Mouse (Mus musculus) neural tube, embryonic 11.5 days (tissue): ENCODE measurements at regions not wholly inside any gene's neighbourhood (a gene's known extent, or its start where the extent isn't known, plus 50 kb on each side); places are given as distances from the start of the nearest gene placed in this dataset.

Source experiments
- ATAC-seq: fragments of 200-750 bp; cut with Nextera tagmentation; 2 replicates; pipeline ENCODE4 v1.8.0; 2017; ENCODE audit warnings: moderate number of reproducible peaks, mild to moderate bottlenecking, moderate TSS enrichment, moderate library complexity; ENCODE audit not compliant: insufficient read depth, low FRiP score, low TSS enrichment
- DNase-seq: peaks from one replicate; pipeline ENCODE4 v3.0.0-alpha.2; 2015; ENCODE audit warnings: low spot score
- H3K27ac ChIP-seq: fragments of 300-500 bp; sonication (generic); 2 replicates; pipeline ENCODE4 v1.5.1; 2014; ENCODE audit warnings: low read depth, mild to moderate bottlenecking, low read length
- H3K27me3 ChIP-seq: fragments of 300-500 bp; sonication (generic); 2 replicates; pipeline ENCODE4 v1.6.1; 2014; ENCODE audit warnings: mild to moderate bottlenecking, low read length, mixed read lengths; ENCODE audit not compliant: control insufficient read depth, insufficient read depth
- H3K36me3 ChIP-seq: fragments of 300-500 bp; sonication (generic); 2 replicates; pipeline ENCODE4 v1.6.1; 2014; ENCODE audit warnings: mild to moderate bottlenecking, low read length, moderate library complexity, mixed read lengths; ENCODE audit not compliant: control insufficient read depth, insufficient read depth
- H3K4me1 ChIP-seq: fragments of 300-500 bp; sonication (generic); 2 replicates; pipeline ENCODE4 v1.6.1; 2014; ENCODE audit warnings: low read length, mixed read lengths; ENCODE audit not compliant: control insufficient read depth, insufficient read depth
- H3K4me2 ChIP-seq: fragments of 300-500 bp; sonication (generic); 2 replicates; pipeline ENCODE4 v1.6.1; 2014; ENCODE audit warnings: low read depth, mild to moderate bottlenecking, moderate library complexity
- H3K4me3 ChIP-seq: fragments of 300-500 bp; sonication (generic); 2 replicates; pipeline ENCODE4 v1.5.1; 2014; ENCODE audit warnings: low read depth, low read length
- H3K9ac ChIP-seq: fragments of 300-500 bp; sonication (generic); 2 replicates; pipeline ENCODE4 v1.6.1; 2014; ENCODE audit warnings: mild to moderate bottlenecking, low read length
- H3K9me3 ChIP-seq: fragments of 300-500 bp; sonication (generic); 2 replicates; pipeline ENCODE4 v1.6.1; 2016; ENCODE audit warnings: low read length; ENCODE audit not compliant: control insufficient read depth
- WGBS: fragments of 180-500 bp; shearing (Covaris S2); extraction: QIAGEN DNeasy Blood & Tissue Kit; methylation state at CpG from one replicate; pipeline ENCODE4 v1.1.7; 2014; 5-methylcytosine and 5-hydroxymethylcytosine counted together

DNA sequence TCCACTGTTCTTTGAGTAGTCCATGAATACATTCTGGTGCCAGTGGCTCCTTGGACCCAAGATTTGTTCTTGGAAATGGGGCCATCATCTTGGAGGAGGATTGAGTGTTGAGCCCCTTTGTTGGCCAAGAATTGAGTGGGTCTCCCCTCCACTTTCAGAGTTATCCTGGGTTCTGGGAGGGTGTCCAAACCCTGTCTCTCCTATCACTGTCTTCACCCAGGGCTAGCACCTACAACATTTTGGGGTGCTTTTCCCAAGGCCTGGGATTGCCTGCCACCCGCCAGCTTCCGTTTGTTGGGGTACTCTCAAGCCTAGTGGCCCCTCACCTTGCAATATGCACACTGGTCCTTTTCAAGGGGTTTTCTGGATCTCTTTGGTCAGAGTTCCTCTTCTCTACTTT, 568.8 kb upstream of the Tbl1xr1 start:
- DNase-seq (no peak), ATAC-seq (no peak)
- H3K4me3 ChIP-seq, result no peak overlapping the region
- peaks cover 10% of the 10 kb centered on the region for H3K9me3 ChIP-seq
- no peaks in the 10 kb centered on the region for H3K27me3 ChIP-seq
- H3K36me3 ChIP-seq, result no peaks in the 10 kb centered on the region
- H3K4me2 ChIP-seq, result no peak overlapping the region
- 98% methylated on average over 2 of the region's 2 CpGs for WGBS
- no peaks in the 10 kb centered on the region for H3K4me1 ChIP-seq
- no peak overlapping the region for H3K9ac ChIP-seq
- no peak overlapping the region for H3K27ac ChIP-seq

- H3K4me3 ChIP-seq, result no peak overlapping the region
- no peak overlapping the region for H3K27ac ChIP-seq
- no peak for ATAC-seq
- H3K36me3 ChIP-seq, result no peaks in the 10 kb centered on the region
- no peak overlapping the region for H3K9ac ChIP-seq
- 77% methylated on average over 4 of the region's 4 CpGs for WGBS
- H3K4me2 ChIP-seq, result no peak overlapping the region
- H3K4me1 ChIP-seq, result no peaks in the 10 kb centered on the region
- no peak for DNase-seq
- no peaks in the 10 kb centered on the region for H3K27me3 ChIP-seq
- peaks cover 10% of the 10 kb centered on the region for H3K9me3 ChIP-seq
Observed at GRCm38 (mm10) chr3:21512081-21512480, 564.4 kb upstream of the Tbl1xr1 start.

GRCm38 (mm10) chr3:21524426-21524937, 552.0 kb upstream of the Tbl1xr1 start:
- no peak overlapping the region for H3K9ac ChIP-seq
- no peak for DNase-seq
- no peak for ATAC-seq
- 44% methylated on average over 1 of the region's 1 CpGs for WGBS
- no peaks in the 10 kb centered on the region for H3K36me3 ChIP-seq
- no peak overlapping the region for H3K4me3 ChIP-seq
- H3K4me1 ChIP-seq, result no peaks in the 10 kb centered on the region
- H3K27me3 ChIP-seq, result no peaks in the 10 kb centered on the region
- H3K4me2 ChIP-seq, result no peak overlapping the region
- no peak overlapping the region for H3K27ac ChIP-seq
- no peaks in the 10 kb centered on the region for H3K9me3 ChIP-seq

DNA sequence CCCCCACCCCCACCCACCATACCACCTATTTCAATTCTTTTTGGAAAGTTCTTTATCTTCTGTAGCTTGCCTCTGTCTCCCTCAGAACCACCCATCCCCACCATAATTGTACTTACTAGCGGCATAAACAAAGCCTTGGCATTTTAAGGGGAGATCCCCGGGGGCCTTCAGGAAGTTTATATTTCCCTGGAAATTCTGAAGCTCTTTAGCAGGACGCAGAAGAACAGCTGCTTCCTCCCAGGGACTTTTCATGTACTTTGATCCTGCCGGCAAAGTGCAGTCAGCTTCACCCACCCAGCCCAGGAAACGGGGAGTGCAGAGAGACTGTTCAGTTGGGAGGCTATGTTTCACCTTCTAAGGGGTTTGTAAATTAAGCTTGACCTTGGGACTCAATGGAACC, 545.6 kb upstream of the Tbl1xr1 start:
- H3K9me3 ChIP-seq, result no peaks in the 10 kb centered on the region
- no peaks in the 10 kb centered on the region for H3K4me1 ChIP-seq
- H3K36me3 ChIP-seq, result no peaks in the 10 kb centered on the region
- 47% methylated on average over 5 of the region's 5 CpGs for WGBS
- DNase-seq, result no peak
- H3K27me3 ChIP-seq, result no peaks in the 10 kb centered on the region
- H3K4me3 ChIP-seq, result no peak overlapping the region
- H3K27ac ChIP-seq, result no peak overlapping the region
- H3K9ac ChIP-seq, result no peak overlapping the region
- ATAC-seq, result no peak
- H3K4me2 ChIP-seq, result no peak overlapping the region

DNA sequence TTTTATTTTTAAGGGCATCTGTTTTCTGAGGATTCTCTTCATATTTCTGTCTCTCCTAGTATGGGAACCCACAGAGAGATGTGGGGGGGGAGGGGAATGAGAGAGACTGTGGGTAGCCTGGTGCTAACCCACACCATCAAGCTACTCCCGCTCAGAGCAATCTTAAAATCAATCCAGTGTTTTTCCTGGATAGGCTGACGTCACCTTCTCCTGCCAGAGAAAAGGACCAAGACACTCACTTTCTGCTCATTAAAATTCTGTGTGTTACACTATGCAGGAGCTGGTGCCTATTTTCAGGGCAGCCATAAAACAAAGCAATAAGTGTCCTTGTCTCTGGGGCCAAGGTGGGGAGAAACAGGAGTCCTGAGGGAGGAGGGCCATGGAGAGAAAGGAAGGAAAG, 537.3 kb upstream of the Tbl1xr1 start:
- no peaks in the 10 kb centered on the region for H3K9me3 ChIP-seq
- 74% methylated on average over 2 of the region's 2 CpGs for WGBS
- H3K4me1 ChIP-seq, result no peaks in the 10 kb centered on the region
- H3K36me3 ChIP-seq, result no peaks in the 10 kb centered on the region
- H3K27ac ChIP-seq, result no peak overlapping the region
- H3K4me2 ChIP-seq, result no peak overlapping the region
- H3K27me3 ChIP-seq, result no peaks in the 10 kb centered on the region
- ATAC-seq (no peak), DNase-seq (no peak)
- no peak overlapping the region for H3K4me3 ChIP-seq
- H3K9ac ChIP-seq, result no peak overlapping the region

DNA sequence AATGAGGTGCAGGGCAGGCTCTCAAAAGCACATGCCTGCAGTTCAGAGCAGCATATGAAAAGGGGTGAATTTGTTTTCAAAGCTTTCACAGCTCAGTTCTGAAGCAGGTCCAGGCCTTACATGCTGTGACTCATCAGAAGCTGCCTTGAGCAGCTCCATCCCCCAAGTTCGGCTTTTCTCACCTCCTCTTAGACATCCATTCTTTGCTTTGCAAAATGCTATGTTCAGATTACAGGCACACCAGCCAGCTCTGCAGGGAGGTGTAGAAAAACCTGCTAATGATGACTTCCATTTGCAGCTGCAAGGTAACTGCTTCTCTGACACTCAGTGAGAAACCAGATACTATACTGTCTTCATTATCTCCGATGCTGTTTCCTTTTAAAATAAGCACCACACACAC, 532.0 kb upstream of the Tbl1xr1 start:
- ATAC-seq, result no peak
- Histone ChIP-seq H3K9me3 (no peaks in the 10 kb centered on the region), H3K4me1 (peaks cover 6% of the 10 kb centered on the region), H3K27me3 (no peaks in the 10 kb centered on the region), H3K36me3 (no peaks in the 10 kb centered on the region), H3K9ac (no peak overlapping the region), H3K27ac (no peak overlapping the region), H3K4me2 (no peak overlapping the region), H3K4me3 (no peak overlapping the region)
- 66% methylated on average over 2 of the region's 2 CpGs for WGBS
- DNase-seq, result no peak

- WGBS, result 21% methylated on average over 5 of the region's 5 CpGs
Observed at GRCm38 (mm10) chr3:21545156-21545893, 531.1 kb upstream of the Tbl1xr1 start.

DNA sequence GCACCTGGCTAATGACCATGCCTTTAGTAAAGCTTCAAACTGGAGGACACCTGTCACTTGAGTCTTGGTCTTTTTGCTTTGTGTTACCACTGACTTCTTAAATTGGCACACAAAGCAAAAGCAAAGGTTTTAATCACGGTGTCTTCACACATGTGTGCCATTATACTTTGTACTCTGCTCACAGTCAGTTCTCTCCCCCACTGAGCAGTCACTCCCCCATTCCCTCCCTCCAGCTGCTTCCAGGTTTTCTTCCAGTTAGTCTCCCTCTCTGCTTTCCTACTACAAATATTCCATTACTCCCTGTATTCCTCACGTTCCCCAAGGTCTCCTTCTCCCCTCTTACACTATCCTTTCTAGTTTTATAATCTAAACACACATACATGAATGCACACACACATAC, 530.0 kb upstream of the Tbl1xr1 start:
- Histone ChIP-seq H3K4me2 (no peak overlapping the region), H3K27ac (no peak overlapping the region), H3K9ac (no peak overlapping the region), H3K4me1 (peaks cover 6% of the 10 kb centered on the region), H3K4me3 (no peak overlapping the region), H3K36me3 (no peaks in the 10 kb centered on the region), H3K27me3 (no peaks in the 10 kb centered on the region), H3K9me3 (no peaks in the 10 kb centered on the region)
- WGBS, result 50% methylated on average over 2 of the region's 2 CpGs
- DNase-seq (no peak), ATAC-seq (no peak)

More at GRCm38 (mm10) chr3:21545156-21545893, 531.1 kb upstream of the Tbl1xr1 start:
- no peaks in the 10 kb centered on the region for H3K9me3 ChIP-seq
- H3K9ac ChIP-seq, result no peak overlapping the region
- peaks cover 6% of the 10 kb centered on the region for H3K4me1 ChIP-seq
- H3K4me3 ChIP-seq, result no peak overlapping the region
- ATAC-seq (no peak), DNase-seq (no peak)
- H3K27me3 ChIP-seq, result no peaks in the 10 kb centered on the region
- H3K4me2 ChIP-seq, result no peak overlapping the region
- no peaks in the 10 kb centered on the region for H3K36me3 ChIP-seq
- H3K27ac ChIP-seq, result 0 out of 2 replicates have a peak overlapping the region, but pooled peaks have one; percentile 14

- no peaks in the 10 kb centered on the region for H3K9me3 ChIP-seq
- no peak overlapping the region for H3K27ac ChIP-seq
- no peak overlapping the region for H3K9ac ChIP-seq
- H3K27me3 ChIP-seq, result no peaks in the 10 kb centered on the region
- H3K4me1 ChIP-seq, result peaks cover 6% of the 10 kb centered on the region
- no peaks in the 10 kb centered on the region for H3K36me3 ChIP-seq
- no peak overlapping the region for H3K4me2 ChIP-seq
- ATAC-seq (no peak), DNase-seq (no peak)
- WGBS, result 27% methylated on average over 4 of the region's 4 CpGs
- no peak overlapping the region for H3K4me3 ChIP-seq
Observed at GRCm38 (mm10) chr3:21549671-21550070, 526.8 kb upstream of the Tbl1xr1 start.
